Mouse (Mus musculus) natural killer cell, adult 2 months (primary cell): ENCODE measurements around the gene Bcl2l1.
A peak's percentile ranks its signal among the peaks of the same experiment; 100 is the strongest.

Experiments used
- DNase-seq, 2 experiments: peaks; one replicate each; pipeline ENCODE4 v3.0.0; 2022; ENCODE audit warnings: low spot score in 2 of 2

Bcl2l1 gene

DNA sequence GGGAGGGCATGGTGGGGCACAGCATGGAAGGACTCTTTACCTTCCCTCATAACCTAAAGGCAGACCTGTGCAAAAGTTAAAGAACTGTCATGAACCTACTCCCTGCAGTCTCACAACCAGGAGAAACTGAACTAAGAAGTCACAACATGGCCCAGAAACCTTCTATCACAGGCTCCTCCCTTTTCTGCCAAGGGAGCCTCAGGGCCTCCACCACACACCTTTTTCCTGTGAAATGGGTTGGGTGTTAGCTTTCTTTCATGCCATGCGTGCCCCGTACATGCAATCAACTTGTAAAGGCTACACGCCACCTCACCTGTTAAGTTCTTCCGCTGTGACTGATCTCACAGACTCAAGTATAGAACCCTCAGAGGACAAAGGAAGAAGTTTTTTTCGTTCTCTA, 28.4 kb downstream of the Bcl2l1 start:
- no peak for DNase-seq

DNA sequence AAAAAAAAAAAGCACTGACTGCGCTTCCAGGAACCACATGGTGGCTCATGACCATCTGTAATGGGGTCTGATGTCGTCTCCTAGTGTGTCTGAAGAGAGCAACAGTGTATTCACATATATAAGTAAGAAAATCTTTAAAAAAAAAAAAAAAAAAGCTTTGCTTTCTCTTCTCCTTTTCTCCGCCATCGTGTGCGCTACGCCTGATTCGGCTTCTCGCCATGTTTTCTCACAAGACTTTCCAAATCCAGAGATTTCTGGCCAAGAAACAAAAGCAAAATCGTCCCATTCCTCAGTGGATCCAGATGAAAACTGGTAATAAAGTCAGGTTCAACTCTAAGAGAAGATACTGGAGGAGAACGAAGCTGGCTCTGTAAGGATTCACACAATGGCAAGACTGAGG, 29.2 kb downstream of the Bcl2l1 start:
- no peak for DNase-seq

GRCm38 (mm10) chr2:152800762-152801113, 30.8 kb downstream of the Bcl2l1 start:
- DNase-seq: no peak

GRCm38 (mm10) chr2:152799954-152800761, 31.4 kb downstream of the Bcl2l1 start:
- no peak for DNase-seq

GRCm38 (mm10) chr2:152797589-152797988, 33.9 kb downstream of the Bcl2l1 start:
- DNase-seq: no peak

DNA sequence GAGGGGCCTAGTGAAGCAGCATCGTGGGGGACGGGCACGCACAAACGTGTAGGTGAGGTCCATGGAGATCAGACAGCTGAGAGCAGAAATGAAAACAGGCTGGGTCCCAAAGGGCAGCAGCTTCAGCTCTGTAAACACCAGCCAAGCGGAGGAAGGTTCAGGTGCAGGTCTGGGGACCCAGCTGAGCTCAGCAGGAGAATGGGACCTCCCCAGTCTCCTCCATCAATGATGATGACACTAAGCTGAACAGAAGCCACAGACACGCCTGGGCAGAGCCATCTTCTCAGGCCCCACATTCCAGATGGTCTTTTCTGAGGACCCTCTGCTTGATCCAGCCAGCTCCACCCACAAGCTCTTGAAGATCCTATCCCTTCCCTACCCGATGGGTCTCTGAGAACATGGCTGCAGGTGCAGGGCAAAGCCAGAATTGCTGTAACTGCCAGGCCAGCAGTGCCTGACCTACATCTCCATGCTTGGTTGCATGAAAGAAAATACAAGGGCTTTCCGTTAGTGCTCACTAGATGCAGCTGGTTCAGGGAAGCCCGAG, 37.2 kb downstream of the Bcl2l1 start:
- DNase-seq: no peak

GRCm38 (mm10) chr2:152793381-152793780, 38.1 kb downstream of the Bcl2l1 start:
- DNase-seq: no peak

- DNase-seq: no peak
Measured at GRCm38 (mm10) chr2:152792461-152792860, 39.1 kb downstream of the Bcl2l1 start.

GRCm38 (mm10) chr2:152789591-152789999, 41.9 kb downstream of the Bcl2l1 start:
- DNase-seq: peak; percentile 52 to 69

DNA sequence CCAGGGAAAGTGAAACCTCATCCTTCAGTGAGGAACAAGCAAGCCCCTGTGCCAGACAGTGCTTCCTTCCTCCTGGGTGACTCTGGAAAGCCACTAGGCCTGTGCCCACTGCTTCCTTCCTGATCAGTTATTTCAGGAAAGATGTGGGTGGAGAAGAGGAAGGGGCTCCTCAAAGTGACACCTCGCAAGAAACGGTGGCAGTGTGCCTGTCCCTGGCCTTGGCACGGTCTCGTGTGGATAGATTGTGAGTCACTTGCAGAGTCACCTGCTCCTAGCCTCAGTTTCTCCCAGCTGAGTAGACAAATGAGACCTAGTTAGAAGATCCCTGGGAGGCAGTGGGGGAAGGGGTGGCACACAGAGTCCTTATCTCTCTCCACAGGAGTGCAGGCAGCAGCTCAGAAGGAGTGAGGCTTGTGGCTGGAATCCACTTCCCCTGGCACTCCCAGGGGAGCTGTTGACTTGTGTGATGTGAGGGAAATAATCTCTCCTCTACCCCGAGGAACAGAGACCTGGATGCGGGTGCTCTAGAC, 42.6 kb downstream of the Bcl2l1 start:
- no peak for DNase-seq

GRCm38 (mm10) chr2:152787543-152787942, 44.0 kb downstream of the Bcl2l1 start:
- DNase-seq: no peak

- DNase-seq: no peak
Measured at GRCm38 (mm10) chr2:152787136-152787535, 44.4 kb downstream of the Bcl2l1 start.

GRCm38 (mm10) chr2:152785446-152786350, 45.8 kb downstream of the Bcl2l1 start:
- no peak for DNase-seq

DNA sequence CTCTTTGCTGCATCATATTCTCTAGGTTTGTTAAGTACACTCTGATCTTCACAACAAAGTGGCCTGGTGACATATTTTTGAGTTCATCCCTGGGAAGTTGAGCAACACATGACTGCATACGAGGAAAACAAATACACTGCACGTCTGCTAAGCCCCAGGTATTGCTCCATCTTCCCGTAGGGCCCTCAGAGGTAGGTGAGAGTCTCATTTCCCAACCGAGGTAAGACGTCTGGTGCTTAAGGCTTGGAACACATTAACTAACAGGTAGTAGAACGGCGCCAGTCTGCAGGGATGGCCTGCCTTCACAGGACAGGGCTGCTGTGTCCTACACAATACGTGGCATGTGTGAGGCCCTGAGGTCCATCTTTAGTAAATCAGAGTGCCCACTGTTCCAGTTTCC, 46.9 kb downstream of the Bcl2l1 start:
- no peak for DNase-seq

DNA sequence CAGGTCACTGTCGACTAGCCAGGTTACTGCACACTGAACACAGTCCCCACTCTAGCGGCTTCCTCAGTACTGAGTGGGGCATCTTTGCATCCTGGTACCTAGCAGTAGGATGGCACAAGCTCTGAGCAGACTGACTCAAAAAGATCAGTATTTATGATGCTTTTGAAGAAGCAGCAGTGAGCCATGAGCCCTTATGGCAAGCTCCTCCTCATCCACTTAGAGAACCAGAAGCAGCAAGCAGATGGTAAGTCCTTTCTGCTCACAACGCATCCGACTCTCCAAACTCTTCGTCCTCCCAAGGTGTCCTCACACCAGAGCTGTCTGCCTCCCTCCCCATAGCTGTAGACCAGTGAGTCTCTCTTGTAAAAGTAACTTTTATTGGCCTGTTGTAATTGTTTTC, 48.3 kb downstream of the Bcl2l1 start:
- DNase-seq: no peak

DNA sequence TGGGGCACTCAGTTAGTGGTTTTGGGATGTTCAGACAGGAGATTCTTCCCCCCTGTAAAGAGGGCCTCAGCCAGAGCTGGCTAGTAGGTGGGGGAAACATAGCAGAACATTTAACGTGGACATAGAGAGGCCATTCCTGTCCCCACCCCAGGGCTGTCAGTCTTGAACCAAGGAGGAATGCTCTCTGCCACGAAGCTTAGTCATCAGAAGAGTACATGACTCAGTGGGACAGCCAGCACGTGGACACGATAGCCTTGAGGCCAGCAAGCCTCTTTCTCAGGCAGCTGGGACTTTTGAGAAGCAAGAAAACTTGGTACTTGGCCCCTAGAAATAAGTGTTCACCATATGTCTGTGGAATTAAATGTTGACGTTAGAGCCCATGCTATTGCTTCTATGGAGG, 48.9 kb downstream of the Bcl2l1 start:
- DNase-seq: no peak

DNA sequence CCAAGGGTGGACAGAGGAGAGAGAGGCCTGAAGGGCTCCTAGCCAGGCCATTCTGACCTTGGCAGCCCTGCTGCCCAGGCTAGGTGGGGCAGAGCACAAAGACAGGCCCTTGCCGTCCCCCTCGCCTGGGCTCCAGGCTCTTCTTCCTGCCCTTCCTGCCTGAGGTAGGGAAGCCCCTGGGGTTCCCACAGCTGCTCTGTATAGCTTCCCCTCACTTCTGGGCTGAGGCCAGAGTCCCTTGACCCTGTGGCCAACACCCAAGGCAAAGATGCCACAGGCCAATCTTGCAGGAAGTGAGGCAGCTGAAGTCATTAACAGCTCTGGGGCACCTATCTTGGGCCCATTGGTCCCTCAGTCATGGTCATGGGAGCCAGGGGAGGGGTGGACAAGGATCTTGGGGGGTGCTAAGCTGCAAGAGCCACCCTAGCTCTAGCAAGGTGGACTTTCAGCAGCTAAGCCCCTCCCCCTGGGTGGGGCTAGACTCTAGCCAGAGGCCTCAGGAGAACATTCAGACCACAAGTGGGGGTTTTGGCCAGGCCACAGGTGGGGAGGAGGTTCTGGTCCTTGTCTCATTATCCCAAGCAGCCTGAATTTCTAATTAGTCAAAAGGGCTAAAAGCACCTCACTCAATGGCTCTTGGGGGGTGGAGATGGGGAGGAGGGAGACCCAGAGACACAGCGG, 50.4 kb downstream of the Bcl2l1 start:
- DNase-seq: peak; percentile 33 to 66

DNA sequence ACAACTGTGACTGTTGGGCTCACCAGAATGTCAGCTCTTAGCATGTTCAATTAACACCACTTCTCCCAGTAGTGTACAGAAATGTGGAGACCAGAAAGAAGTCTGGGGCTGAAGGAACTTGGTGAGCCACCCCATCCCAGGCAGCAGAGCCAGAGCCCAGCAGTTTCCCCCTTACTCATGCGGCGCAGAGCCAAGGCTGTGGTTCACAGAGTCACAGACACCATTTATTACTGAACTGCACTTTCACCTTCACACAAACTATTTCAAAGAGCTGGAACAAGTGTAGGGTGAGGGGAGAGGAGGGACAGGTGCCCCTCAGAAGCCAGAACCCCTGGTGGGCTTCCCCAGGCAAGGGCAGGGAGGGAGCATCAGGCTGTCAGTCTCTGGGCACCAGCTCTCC, 51.1 kb downstream of the Bcl2l1 start:
- DNase-seq: no peak

GRCm38 (mm10) chr2:152777081-152777480, 54.4 kb downstream of the Bcl2l1 start:
- no peak for DNase-seq

- DNase-seq: no peak
Measured at GRCm38 (mm10) chr2:152776435-152776834, 55.1 kb downstream of the Bcl2l1 start.

GRCm38 (mm10) chr2:152776019-152776418, 55.5 kb downstream of the Bcl2l1 start:
- no peak for DNase-seq

- DNase-seq: peak; percentile 34 to 55
Measured at GRCm38 (mm10) chr2:152775357-152775756, 56.2 kb downstream of the Bcl2l1 start.
